ENCODE assay signal across 21 mouse cellular contexts in genomic region chr10:77895562-77895961, GRCm38 (mm10). TPM values are rescaled to one million over a fixed set of nuclear protein-coding genes. Genes with fewer than 3 reads are reported as not detected.
DNase-seq lines count a peak whose midpoint lies in the region; ATAC-seq and TF ChIP-seq lines count a peak whose summit lies in the region.
"Had no signal": no experiment of that assay in that cellular context is flagged by ENCODE, and none has a peak within 500 bp of the region (broad histone marks: within the 10 kb centered on the region; RNA-seq: fewer than 3 reads in every experiment).

No protein-coding gene starts in this region.

- peak; percentile 13 to 18 for DNase-seq in heart, adult 18-20 months
- no peak for DNase-seq in midbrain, embryonic 11.5 days (ENCODE audit: low spot score, missing footprints)
- no peak for DNase-seq in midbrain, embryonic 10.5 days (ENCODE audit: low spot score)
- DNase-seq in heart, postnatal 4 days, result peak; percentile 28
- no peak for DNase-seq in stomach, postnatal 0 days (ENCODE audit: low spot score)
- DNase-seq in gastrocnemius, adult 2 months, result no peak
- DNase-seq: cerebellum, adult 11-12 months; gastrocnemius, postnatal 25 days; kidney, postnatal 10 days; layer of hippocampus, adult 9-11 months; liver, postnatal 0 days; thymus, postnatal 14 days had no signal

- H3K36me3 ChIP-seq in heart, embryonic 11.5 days (ENCODE audit: control insufficient read depth, insufficient read depth, low read length), result no peaks in the 10 kb centered on the region
- no peaks in the 10 kb centered on the region for H3K36me3 ChIP-seq in midbrain, embryonic 11.5 days (ENCODE audit: control insufficient read depth, insufficient read depth, low read length)
- no peaks in the 10 kb centered on the region for H3K36me3 ChIP-seq in midbrain, embryonic 10.5 days
- H3K36me3 ChIP-seq in stomach, postnatal 0 days (ENCODE audit: control insufficient read depth, insufficient read depth, low read length), result no peaks in the 10 kb centered on the region
- H3K36me3 ChIP-seq: limb, embryonic 15.5 days had no signal

- no peak overlapping the region for H3K27ac ChIP-seq in heart, embryonic 11.5 days (ENCODE audit: low read depth, low read length)
- no peak overlapping the region for H3K27ac ChIP-seq in midbrain, embryonic 11.5 days (ENCODE audit: low read depth, low read length)
- H3K27ac ChIP-seq in midbrain, embryonic 10.5 days (replicated peaks), result no peak overlapping the region
- 0 out of 2 replicates have a peak overlapping the region, but pooled peaks have one; percentile 30 for H3K27ac ChIP-seq in stomach, postnatal 0 days (replicated peaks)
- no peak overlapping the region for H3K27ac ChIP-seq in gastrocnemius, adult 2 months
- H3K27ac ChIP-seq: limb, embryonic 15.5 days had no signal

- no peak for TF ChIP-seq EP300 in stomach, postnatal 0 days (optimal IDR thresholded peaks at IDR 0.05)

- H3K4me3 ChIP-seq in heart, embryonic 11.5 days (ENCODE audit: low read depth, low read length), result no peak overlapping the region
- no peak overlapping the region for H3K4me3 ChIP-seq in midbrain, embryonic 11.5 days (ENCODE audit: low read depth, low read length)
- no peak overlapping the region for H3K4me3 ChIP-seq in midbrain, embryonic 10.5 days
- no peak overlapping the region for H3K4me3 ChIP-seq in stomach, postnatal 0 days (ENCODE audit: low read depth, low read length)
- no peak overlapping the region for H3K4me3 ChIP-seq in gastrocnemius, adult 2 months
- H3K4me3 ChIP-seq: limb, embryonic 15.5 days had no signal

- intact Hi-C loops in gastrocnemius, adult 2 months (cut with DNase I), result no loop called here

- H3K4me2 ChIP-seq in heart, embryonic 11.5 days, result no peak overlapping the region
- no peak overlapping the region for H3K4me2 ChIP-seq in midbrain, embryonic 11.5 days
- H3K4me2 ChIP-seq in stomach, postnatal 0 days (replicated peaks; ENCODE audit: low read depth), result no peak overlapping the region
- H3K4me2 ChIP-seq: limb, embryonic 15.5 days had no signal

- peaks cover 5% of the 10 kb centered on the region; the same call in 1 of the 2 replicates for H3K4me1 ChIP-seq in heart, embryonic 11.5 days (ENCODE audit: control insufficient read depth, insufficient read depth, low read length)
- peaks cover 2% of the 10 kb centered on the region; the same call in 1 of the 2 replicates for H3K4me1 ChIP-seq in midbrain, embryonic 11.5 days (ENCODE audit: control insufficient read depth, insufficient read depth, low read length)
- H3K4me1 ChIP-seq in midbrain, embryonic 10.5 days, result peaks cover 15% of the 10 kb centered on the region
- no peaks in the 10 kb centered on the region for H3K4me1 ChIP-seq in stomach, postnatal 0 days (replicated peaks; ENCODE audit: control insufficient read depth, insufficient read depth)
- H3K4me1 ChIP-seq: limb, embryonic 15.5 days had no signal

- H3K9me3 ChIP-seq in heart, embryonic 11.5 days (replicated peaks; ENCODE audit: control insufficient read depth, low read length), result no peaks in the 10 kb centered on the region
- no peaks in the 10 kb centered on the region for H3K9me3 ChIP-seq in midbrain, embryonic 11.5 days (ENCODE audit: control insufficient read depth, low read length)
- H3K9me3 ChIP-seq in midbrain, embryonic 10.5 days (replicated peaks), result no peaks in the 10 kb centered on the region
- no peaks in the 10 kb centered on the region for H3K9me3 ChIP-seq in stomach, postnatal 0 days (ENCODE audit: control insufficient read depth, low read length)
- H3K9me3 ChIP-seq: limb, embryonic 15.5 days had no signal

- peaks cover 3% of the 10 kb centered on the region; the same call in 1 of the 2 replicates for H3K27me3 ChIP-seq in heart, embryonic 11.5 days (ENCODE audit: control insufficient read depth, insufficient read depth, low read length)
- no peaks in the 10 kb centered on the region for H3K27me3 ChIP-seq in midbrain, embryonic 11.5 days (ENCODE audit: control insufficient read depth, insufficient read depth, low read length)
- peaks cover 8% of the 10 kb centered on the region for H3K27me3 ChIP-seq in midbrain, embryonic 10.5 days (ENCODE audit: low read depth, poor library complexity, severe bottlenecking)
- no peaks in the 10 kb centered on the region for H3K27me3 ChIP-seq in stomach, postnatal 0 days (ENCODE audit: control insufficient read depth, insufficient read depth, low read length)
- H3K27me3 ChIP-seq: limb, embryonic 15.5 days had no signal

- WGBS in heart, embryonic 11.5 days (ENCODE audit: insufficient replicate concordance), result 40% methylated on average over 5 of the region's 5 CpGs
- WGBS in midbrain, embryonic 11.5 days, result 57% methylated on average over 5 of the region's 5 CpGs
- WGBS in midbrain, embryonic 10.5 days, result 59% methylated on average over 5 of the region's 5 CpGs
- WGBS in stomach, postnatal 0 days, result 49% methylated on average over 5 of the region's 5 CpGs

- no peak for ATAC-seq in heart, embryonic 11.5 days (replicated peaks; ENCODE audit: insufficient number of reproducible peaks, low FRiP score, low TSS enrichment)
- 0 out of 2 replicates have a peak, but pooled peaks have one; percentile 22 for ATAC-seq in midbrain, embryonic 11.5 days (ENCODE audit: low FRiP score)
- ATAC-seq in stomach, postnatal 0 days (ENCODE audit: low FRiP score, low TSS enrichment), result peak; percentile 41; the same call in 1 of the 2 replicates
- ATAC-seq: CD4-positive, CD25-positive, alpha-beta regulatory T cell, adult 4 months; liver, postnatal 0 days had no signal

- no peak overlapping the region for H3K9ac ChIP-seq in heart, embryonic 11.5 days (ENCODE audit: low read depth, low read length)
- no peak overlapping the region for H3K9ac ChIP-seq in midbrain, embryonic 11.5 days (ENCODE audit: low read length)
- H3K9ac ChIP-seq in stomach, postnatal 0 days (ENCODE audit: low read length), result no peak overlapping the region
- H3K9ac ChIP-seq: limb, embryonic 15.5 days; liver, postnatal 0 days had no signal

- peak; percentile 14; the same call in 1 of the 2 replicates for TF ChIP-seq CTCF in stomach, postnatal 0 days (IDR thresholded peaks at IDR 0.05; ENCODE audit: low read depth)
- no peak for TF ChIP-seq CTCF in gastrocnemius, adult 2 months (IDR thresholded peaks at IDR 0.05)

RNA-seq across cellular contexts. Expression of gene Lrrc3, which starts 6.8 kb away (rescaled TPM):
- total RNA-seq in heart, adult 18-20 months (2021), result under 1 TPM; 0.49 to 0.69 TPM
- polyA plus RNA-seq in heart, embryonic 11.5 days (2014; fragmentation: Nextera tagmentation; extraction: Ambion mirVana), result 1.5 and 1.8 TPM in 2 replicates
- 2.7 and 2.8 TPM in 2 replicates for polyA plus RNA-seq in midbrain, embryonic 11.5 days (2014; fragmentation: Nextera tagmentation; extraction: Ambion mirVana)
- 2.3 and 3.2 TPM in 2 replicates for polyA plus RNA-seq in midbrain, embryonic 10.5 days (2016; fragmentation: Nextera tagmentation; extraction: Ambion mirVana)
- total RNA-seq in heart, postnatal 4 days (2021), result 1 to 10 TPM; 1.6 to 1.8 TPM
- 3.3 and 3.6 TPM in 2 replicates for polyA plus RNA-seq in stomach, postnatal 0 days (2015; fragmentation: Nextera tagmentation; extraction: Ambion mirVana)
- under 1 TPM; 0.13 to 0.14 TPM for total RNA-seq in gastrocnemius, adult 2 months (2021)
- polyA plus RNA-seq: CD4-positive, CD25-positive, alpha-beta regulatory T cell, adult 4 months had no signal

RNA-seq across cellular contexts. Expression of gene Gm3285, which starts 33.8 kb away (rescaled TPM):
- not detected for total RNA-seq in heart, adult 18-20 months (2021)
- polyA plus RNA-seq in heart, embryonic 11.5 days (2014; fragmentation: Nextera tagmentation; extraction: Ambion mirVana), result not detected in 2 replicates
- not detected in 2 replicates for polyA plus RNA-seq in midbrain, embryonic 11.5 days (2014; fragmentation: Nextera tagmentation; extraction: Ambion mirVana)
- not detected in 2 replicates for polyA plus RNA-seq in midbrain, embryonic 10.5 days (2016; fragmentation: Nextera tagmentation; extraction: Ambion mirVana)
- not detected for total RNA-seq in heart, postnatal 4 days (2021)
- not detected in 2 replicates for polyA plus RNA-seq in stomach, postnatal 0 days (2015; fragmentation: Nextera tagmentation; extraction: Ambion mirVana)
- not detected for total RNA-seq in gastrocnemius, adult 2 months (2021)
- total RNA-seq: common myeloid progenitor, adult 5-6 weeks; gastrocnemius, postnatal 25 days; left cerebral cortex, postnatal 10 days; MEL had no signal
- polyA plus RNA-seq: CD4-positive, CD25-positive, alpha-beta regulatory T cell, adult 4 months; heart, embryonic 16.5 days; limb, embryonic 15.5 days; liver, postnatal 0 days; neural tube, embryonic 11.5 days; stomach, embryonic 14.5 days had no signal

RNA-seq across cellular contexts. Expression of gene Gm10318, which starts 42.9 kb away (rescaled TPM):
- not detected for total RNA-seq in heart, adult 18-20 months (2021)
- not detected in 2 replicates for polyA plus RNA-seq in heart, embryonic 11.5 days (2014; fragmentation: Nextera tagmentation; extraction: Ambion mirVana)
- not detected in 2 replicates for polyA plus RNA-seq in midbrain, embryonic 11.5 days (2014; fragmentation: Nextera tagmentation; extraction: Ambion mirVana)
- polyA plus RNA-seq in midbrain, embryonic 10.5 days (2016; fragmentation: Nextera tagmentation; extraction: Ambion mirVana), result not detected in 2 replicates
- not detected for total RNA-seq in heart, postnatal 4 days (2021)
- polyA plus RNA-seq in stomach, postnatal 0 days (2015; fragmentation: Nextera tagmentation; extraction: Ambion mirVana), result not detected in 2 replicates
- total RNA-seq in gastrocnemius, adult 2 months (2021), result not detected
- total RNA-seq: common myeloid progenitor, adult 5-6 weeks; gastrocnemius, postnatal 25 days; left cerebral cortex, postnatal 10 days; MEL had no signal
- polyA plus RNA-seq: CD4-positive, CD25-positive, alpha-beta regulatory T cell, adult 4 months; heart, embryonic 16.5 days; limb, embryonic 15.5 days; liver, postnatal 0 days; neural tube, embryonic 11.5 days; stomach, embryonic 14.5 days had no signal

RNA-seq across cellular contexts. Expression of gene Gm36176, which starts 49.0 kb away (rescaled TPM):
- not detected for total RNA-seq in heart, adult 18-20 months (2021)
- polyA plus RNA-seq in heart, embryonic 11.5 days (2014; fragmentation: Nextera tagmentation; extraction: Ambion mirVana), result not detected in 2 replicates
- not detected in 2 replicates for polyA plus RNA-seq in midbrain, embryonic 11.5 days (2014; fragmentation: Nextera tagmentation; extraction: Ambion mirVana)
- polyA plus RNA-seq in midbrain, embryonic 10.5 days (2016; fragmentation: Nextera tagmentation; extraction: Ambion mirVana), result not detected in 2 replicates
- not detected for total RNA-seq in heart, postnatal 4 days (2021)
- polyA plus RNA-seq in stomach, postnatal 0 days (2015; fragmentation: Nextera tagmentation; extraction: Ambion mirVana), result not detected in 2 replicates
- total RNA-seq in gastrocnemius, adult 2 months (2021), result not detected
- total RNA-seq: common myeloid progenitor, adult 5-6 weeks; gastrocnemius, postnatal 25 days; left cerebral cortex, postnatal 10 days; MEL had no signal
- polyA plus RNA-seq: CD4-positive, CD25-positive, alpha-beta regulatory T cell, adult 4 months; heart, embryonic 16.5 days; limb, embryonic 15.5 days; liver, postnatal 0 days; neural tube, embryonic 11.5 days; stomach, embryonic 14.5 days had no signal

RNA-seq across cellular contexts. Expression of gene Krtap10-10, which starts 59.8 kb away (rescaled TPM):
- not detected for total RNA-seq in heart, adult 18-20 months (2021)
- not detected in 2 replicates for polyA plus RNA-seq in heart, embryonic 11.5 days (2014; fragmentation: Nextera tagmentation; extraction: Ambion mirVana)
- not detected in 2 replicates for polyA plus RNA-seq in midbrain, embryonic 11.5 days (2014; fragmentation: Nextera tagmentation; extraction: Ambion mirVana)
- polyA plus RNA-seq in midbrain, embryonic 10.5 days (2016; fragmentation: Nextera tagmentation; extraction: Ambion mirVana), result not detected in 2 replicates
- total RNA-seq in heart, postnatal 4 days (2021), result not detected
- polyA plus RNA-seq in stomach, postnatal 0 days (2015; fragmentation: Nextera tagmentation; extraction: Ambion mirVana), result not detected in 2 replicates
- total RNA-seq in gastrocnemius, adult 2 months (2021), result not detected
- total RNA-seq: common myeloid progenitor, adult 5-6 weeks; gastrocnemius, postnatal 25 days; left cerebral cortex, postnatal 10 days; MEL had no signal
- polyA plus RNA-seq: CD4-positive, CD25-positive, alpha-beta regulatory T cell, adult 4 months; heart, embryonic 16.5 days; limb, embryonic 15.5 days; liver, postnatal 0 days; neural tube, embryonic 11.5 days; stomach, embryonic 14.5 days had no signal

Comparison
In these comparisons a context has a peak if more than half of its experiments do, and no peak if none do; other contexts are left out.
1. DNase-seq: peak in heart, adult 18-20 months (2 of 2) and heart, postnatal 4 days (single experiment); none in midbrain, embryonic 11.5 days (single experiment), midbrain, embryonic 10.5 days (single experiment), stomach, postnatal 0 days (single experiment) and gastrocnemius, adult 2 months (single experiment).